Mouse (Mus musculus) heart, adult 2 months (tissue): ENCODE measurements around the gene Kifc1.

ENCODE experiments used
- CTCF ChIP-seq: fragments of 200-600 bp; IDR thresholded peaks from 2 replicates; pipeline ENCODE4 v1.8.1; 2022; ENCODE audit warnings: antibody characterized with exemption, mild to moderate bottlenecking, moderate library complexity
- EP300 ChIP-seq: fragments of 200-500 bp; IDR thresholded peaks from 2 replicates; pipeline ENCODE4 v1.6.1; 2011; ENCODE audit warnings: low read depth, low read length, control low read depth; ENCODE audit not compliant: insufficient read depth
- POLR2A ChIP-seq: fragments of 200-500 bp; IDR thresholded peaks from 2 replicates; pipeline ENCODE4 v1.6.1; 2011; ENCODE audit warnings: mild to moderate bottlenecking, low read depth, low read length, control low read depth; ENCODE audit not compliant: insufficient read depth

GRCm38 (mm10) chr17:33931947-33932346 lies 41.5 kb upstream of the Kifc1 start:
- TF ChIP-seq CTCF (no peak), POLR2A (no peak), EP300 (no peak)
